Mouse (Mus musculus) G1E (cell line): Measurements from ENCODE around the gene Tiparp. TPM values are rescaled to one million over a fixed set of nuclear protein-coding genes. Genes with fewer than 3 reads are reported as not detected.

Experiments
- ATAC-seq: 2 replicates; pipeline ENCODE4 v1.8.0; 2016; ENCODE audit warnings: mild to moderate bottlenecking; ENCODE audit not compliant: insufficient number of reproducible peaks, poor library complexity, low FRiP score, severe bottlenecking; ENCODE audit errors: extremely low read depth
- DNase-seq: peaks from one replicate; pipeline ENCODE4 v3.0.0; 2012; ENCODE audit warnings: low spot score
- H3K27me3 ChIP-seq: 2 replicates; pipeline ENCODE4 v1.6.1; 2012; ENCODE audit warnings: mild to moderate bottlenecking, low read length, inconsistent platforms; ENCODE audit not compliant: insufficient read depth
- H3K36me3 ChIP-seq: replicated peaks from 2 replicates; pipeline ENCODE3; 2012; ENCODE audit warnings: mild to moderate bottlenecking, inconsistent platforms
- H3K4me1 ChIP-seq: 2 replicates; pipeline ENCODE4 v1.6.1; 2012; ENCODE audit warnings: low read depth, low read length, inconsistent platforms, mixed read lengths; ENCODE audit not compliant: insufficient read depth
- H3K4me3 ChIP-seq: 2 replicates; pipeline ENCODE4 v1.5.1; 2012; ENCODE audit warnings: low read depth, mild to moderate bottlenecking, inconsistent platforms, low read length, moderate library complexity, mixed read lengths
- H3K9me3 ChIP-seq: replicated peaks from 2 replicates; pipeline ENCODE4 v1.6.1; 2012; ENCODE audit warnings: inconsistent platforms
- CTCF ChIP-seq: IDR thresholded peaks from 2 replicates; pipeline ENCODE4 v1.5.1; 2012; ENCODE audit warnings: low read depth, low read length, inconsistent platforms, mixed read lengths
- GATA1 ChIP-seq: IDR thresholded peaks from 2 replicates; pipeline ENCODE4 v1.6.1; 2012; ENCODE audit warnings: borderline replicate concordance, low read length, inconsistent platforms, mixed read lengths
- GATA2 ChIP-seq: IDR thresholded peaks from 2 replicates; pipeline ENCODE4 v1.6.1; 2012; ENCODE audit warnings: low read depth, low read length, inconsistent platforms, borderline replicate concordance
- POLR2AphosphoS5 ChIP-seq: IDR thresholded peaks from 2 replicates; pipeline ENCODE4 v1.6.1; 2012; ENCODE audit warnings: low read depth, low read length, inconsistent platforms; ENCODE audit not compliant: insufficient replicate concordance
- TAL1 ChIP-seq: conservative IDR thresholded peaks from 2 replicates; pipeline ENCODE4 v1.6.1; 2012; ENCODE audit warnings: low read depth, low read length, inconsistent platforms, mixed read lengths
- polyA plus RNA-seq: library from polyadenylated mRNA; stranded (reverse); fragments of >175 nt; gene quantifications from 2 replicates; pipeline ENCODE4 v1.2.3, GENCODE M21; 2012
- total RNA-seq, 2 experiments: library from RNA; stranded (forward) in 1 of 2; stranded (reverse) in 1 of 2; fragments of 200-1000 nt in 1 of 2; fragments of >200 nt in 1 of 2; fragmentation: Nextera tagmentation in 1 of 2; gene quantifications; 2 replicates each; pipeline ENCODE4 v1.2.3; 2014 to 2017

Tiparp gene
- total and polyA plus RNA-seq, 3 experiments = 0.98 to 22.6 (median 19.3) TPM

DNA sequence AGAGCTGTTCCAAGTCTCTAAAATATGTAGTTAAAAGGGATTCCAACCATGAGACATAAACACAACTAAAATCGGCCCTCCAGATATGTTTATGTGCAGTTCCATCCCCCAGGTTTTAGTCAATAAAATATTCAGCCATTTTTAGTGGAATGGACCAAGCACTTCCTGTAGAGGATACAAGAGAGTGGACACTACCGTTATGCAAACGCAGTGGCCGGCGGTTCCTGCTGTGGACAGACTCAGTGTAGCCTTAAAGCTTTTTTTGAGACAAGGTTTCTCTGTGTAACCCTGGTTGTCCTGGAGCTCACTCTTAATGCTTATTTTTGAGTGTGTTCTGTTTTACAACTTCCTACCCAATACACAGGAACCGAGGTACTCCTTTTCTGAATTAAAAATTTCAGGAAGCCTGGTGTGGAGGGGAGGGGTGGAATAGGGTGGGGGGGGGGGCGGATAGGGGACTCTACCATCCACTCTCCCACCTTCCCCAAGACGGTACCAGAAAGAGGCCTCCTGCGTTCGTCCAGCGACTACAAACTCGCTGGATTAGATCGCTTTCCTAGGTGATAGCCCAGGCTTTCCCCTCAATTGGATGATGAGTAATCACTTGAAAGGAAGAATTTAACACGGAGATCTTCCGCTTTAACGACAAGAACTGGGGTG lies 57.7 kb downstream of the Tiparp start:
- no peaks in the 10 kb centered on the region for H3K9me3 ChIP-seq
- ATAC-seq (no peak), DNase-seq (no peak)
- no peaks in the 10 kb centered on the region for H3K36me3 ChIP-seq
- TF ChIP-seq POLR2AphosphoS5 = no peak
- no peak for TF ChIP-seq CTCF
- no peak for TF ChIP-seq TAL1
- no peak for TF ChIP-seq GATA1
- no peak for TF ChIP-seq GATA2
- H3K4me3 ChIP-seq = no peak overlapping the region
- no peaks in the 10 kb centered on the region for H3K4me1 ChIP-seq
- H3K27me3 ChIP-seq = peaks cover 3% of the 10 kb centered on the region

DNA sequence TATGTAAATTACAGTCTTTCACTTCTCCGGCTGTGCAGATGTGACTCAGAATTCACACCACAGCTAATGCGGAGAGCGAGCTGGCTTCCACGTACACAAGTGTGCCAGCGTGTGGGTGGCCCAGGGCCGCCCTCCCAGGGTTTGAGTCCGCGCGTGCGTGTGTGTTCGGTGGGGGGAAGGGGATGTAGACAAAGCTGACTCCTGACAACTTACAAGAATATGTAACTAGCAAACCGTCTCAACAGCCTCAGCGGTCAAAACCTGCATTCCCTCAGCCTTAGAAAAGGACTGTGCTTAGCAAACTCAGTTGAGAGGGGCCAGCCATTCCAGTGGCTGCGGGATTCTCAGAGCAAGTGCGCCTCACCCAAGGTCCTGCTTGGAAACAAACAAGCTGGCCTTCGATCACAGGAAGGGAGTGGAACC lies 58.3 kb downstream of the Tiparp start:
- ATAC-seq (no peak), DNase-seq (no peak)
- Histone ChIP-seq H3K27me3 (peaks cover 3% of the 10 kb centered on the region), H3K9me3 (no peaks in the 10 kb centered on the region), H3K36me3 (no peaks in the 10 kb centered on the region), H3K4me1 (no peaks in the 10 kb centered on the region), H3K4me3 (no peak overlapping the region)
- TF ChIP-seq POLR2AphosphoS5 = no peak
- no peak for TF ChIP-seq GATA1
- TF ChIP-seq TAL1 = no peak
- TF ChIP-seq CTCF = no peak

DNA sequence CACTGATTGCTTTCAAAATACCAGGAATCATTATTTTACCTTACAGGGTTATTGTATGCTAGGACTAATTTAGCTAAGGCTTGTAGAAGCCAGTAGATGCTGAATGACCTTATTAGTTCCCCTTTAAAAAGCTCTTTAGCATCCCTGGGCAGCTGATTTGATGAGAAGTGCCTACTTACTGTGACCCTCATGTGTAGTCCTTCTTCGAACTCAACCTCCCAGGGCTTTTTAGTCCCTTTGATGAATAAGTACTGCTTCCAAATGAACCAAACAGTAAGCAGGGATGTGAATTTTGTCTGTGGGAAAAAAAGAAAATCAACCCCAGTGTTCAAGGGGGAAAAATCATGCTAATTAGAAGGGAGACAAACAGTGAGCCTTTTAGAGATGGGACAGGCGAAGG lies 58.8 kb downstream of the Tiparp start:
- DNase-seq = no peak
- Histone ChIP-seq H3K27me3 (peaks cover 3% of the 10 kb centered on the region; the same call in 1 of the 2 replicates), H3K36me3 (no peaks in the 10 kb centered on the region), H3K4me3 (no peak overlapping the region), H3K9me3 (no peaks in the 10 kb centered on the region), H3K4me1 (no peaks in the 10 kb centered on the region)
- no peak for TF ChIP-seq CTCF
- no peak for ATAC-seq

DNA sequence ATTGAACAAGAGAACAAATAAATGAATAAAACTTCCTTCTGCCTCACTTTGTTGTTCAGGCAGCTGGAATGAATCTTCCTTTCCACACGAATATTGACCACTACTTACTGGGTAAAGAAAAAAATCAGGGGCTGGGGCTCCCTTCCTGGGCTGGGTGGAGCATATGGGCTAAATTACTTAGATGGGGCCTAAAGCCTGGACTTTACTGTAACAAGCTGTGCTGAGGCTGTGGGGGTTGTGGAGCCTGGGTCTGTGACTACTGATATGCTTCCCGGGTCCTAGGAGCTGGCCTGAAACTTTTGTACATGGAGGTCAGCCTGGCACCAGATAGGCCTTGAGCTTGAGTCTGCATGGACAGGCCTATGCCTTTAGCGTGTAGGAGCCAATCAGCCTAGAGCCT lies 60.2 kb downstream of the Tiparp start:
- Histone ChIP-seq H3K36me3 (no peaks in the 10 kb centered on the region), H3K4me1 (no peaks in the 10 kb centered on the region), H3K9me3 (no peaks in the 10 kb centered on the region), H3K27me3 (peaks cover 3% of the 10 kb centered on the region; the same call in 1 of the 2 replicates), H3K4me3 (no peak overlapping the region)
- DNase-seq = no peak
- no peak for TF ChIP-seq POLR2AphosphoS5
- no peak for TF ChIP-seq GATA1
- TF ChIP-seq CTCF = no peak
- no peak for TF ChIP-seq TAL1
- TF ChIP-seq GATA2 = no peak
- ATAC-seq = no peak

DNA sequence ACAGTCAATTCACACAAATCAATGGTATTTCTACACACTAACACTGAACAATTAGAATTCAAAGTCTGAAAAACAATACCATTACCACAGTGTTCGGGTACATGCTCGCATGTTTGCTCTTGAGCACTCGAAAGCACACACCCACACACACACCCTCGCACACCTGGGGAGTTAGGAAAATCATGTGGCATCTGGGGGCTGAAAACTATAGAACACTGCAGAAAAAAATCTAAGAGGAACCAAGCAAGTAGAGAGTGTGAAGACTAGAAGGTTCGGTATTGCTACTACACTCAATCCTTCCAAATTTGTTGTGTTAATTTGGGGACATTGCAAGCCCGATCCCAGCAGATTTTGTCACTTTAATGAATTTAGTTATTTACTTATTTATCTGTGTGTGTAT lies 64.6 kb downstream of the Tiparp start:
- no peaks in the 10 kb centered on the region for H3K27me3 ChIP-seq
- no peak for ATAC-seq
- H3K4me3 ChIP-seq = no peak overlapping the region
- H3K9me3 ChIP-seq = no peaks in the 10 kb centered on the region
- no peak for DNase-seq
- TF ChIP-seq GATA1 (no peak), TAL1 (no peak), POLR2AphosphoS5 (no peak), CTCF (no peak), GATA2 (no peak)
- H3K4me1 ChIP-seq = no peaks in the 10 kb centered on the region
- H3K36me3 ChIP-seq = no peaks in the 10 kb centered on the region

DNA sequence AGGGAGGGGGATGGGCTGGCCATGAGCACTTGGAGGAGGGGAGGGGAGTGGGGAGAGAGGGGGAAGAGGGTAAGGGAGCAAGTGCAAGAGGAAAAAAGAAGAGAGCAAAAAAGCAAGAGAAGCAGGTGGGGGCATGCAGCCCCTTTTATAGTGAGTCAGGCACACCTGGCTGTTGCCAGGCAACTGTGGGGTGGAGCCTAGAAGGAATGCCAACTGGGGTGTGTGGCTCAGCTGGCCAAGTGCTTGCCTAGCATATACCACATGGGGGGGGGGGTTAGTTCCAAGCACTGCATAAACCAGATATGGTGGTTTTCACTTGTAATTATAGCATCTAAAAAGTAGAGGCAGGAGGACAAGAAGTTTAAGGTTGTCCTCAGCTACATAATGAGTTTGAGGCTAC lies 66.3 kb downstream of the Tiparp start:
- ATAC-seq (no peak), DNase-seq (no peak)
- no peak overlapping the region for H3K4me3 ChIP-seq
- no peaks in the 10 kb centered on the region for H3K36me3 ChIP-seq
- no peaks in the 10 kb centered on the region for H3K4me1 ChIP-seq
- TF ChIP-seq GATA2 = no peak
- TF ChIP-seq GATA1 = no peak
- no peak for TF ChIP-seq CTCF
- no peak for TF ChIP-seq TAL1
- TF ChIP-seq POLR2AphosphoS5 = no peak
- H3K9me3 ChIP-seq = no peaks in the 10 kb centered on the region
- no peaks in the 10 kb centered on the region for H3K27me3 ChIP-seq
